Mouse (Mus musculus): ENCODE data around the gene Mkrn1. TPM values are rescaled to one million over a fixed set of nuclear protein-coding genes. Genes with fewer than 3 reads are reported as not detected.

Mkrn1 gene
- 291 and 446 TPM in 2 replicates for polyA plus RNA-seq (2011; ENCODE audit: insufficient read depth, insufficient read length, low replicate concordance, missing spikeins)

DNA sequence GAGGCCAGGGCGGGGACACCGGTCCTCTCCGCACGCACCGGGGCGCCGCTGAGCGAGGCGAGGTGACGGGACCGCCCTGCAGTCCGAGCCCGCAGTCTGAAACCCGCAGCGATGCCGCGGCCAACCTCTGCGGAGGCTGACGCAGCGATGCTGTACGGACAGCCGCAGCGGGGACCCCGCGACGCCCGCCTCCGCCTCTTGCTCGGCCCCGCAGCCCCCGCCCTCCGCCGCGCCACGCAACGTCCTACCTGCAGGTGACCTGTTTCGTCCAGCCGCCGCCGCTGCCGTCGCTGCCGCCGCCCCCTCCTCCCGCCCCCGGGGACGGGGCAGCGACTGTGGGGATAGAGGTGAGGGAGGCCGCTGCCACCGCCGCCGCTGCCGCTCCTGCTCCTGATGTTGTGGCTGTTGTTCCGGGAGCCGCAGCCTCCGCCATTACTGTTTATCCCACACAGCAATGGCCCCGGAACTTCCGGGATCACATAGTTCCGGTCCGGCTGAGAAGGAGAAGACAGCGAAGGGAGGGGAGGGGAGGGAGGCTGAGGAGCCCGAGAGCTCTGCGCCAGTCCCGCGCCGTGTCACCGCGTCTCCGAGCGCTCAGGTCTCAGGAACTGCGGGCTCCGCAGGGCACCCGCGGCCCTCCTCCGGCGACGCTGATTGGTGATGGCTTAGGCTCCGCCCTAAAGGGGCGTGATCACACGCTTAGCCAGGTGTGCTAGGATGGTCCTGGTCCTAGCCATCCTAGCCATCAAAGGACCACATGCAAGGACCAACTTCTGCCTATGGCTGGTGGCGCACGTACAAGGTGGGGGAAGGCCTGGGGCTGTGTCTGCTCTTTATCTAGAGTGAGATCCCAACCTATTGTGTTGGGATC lies at the start of gene Mkrn1:
Mkrn1 (minus strand) TSS at position 612 of the 871 bp plus-strand sequence.
- WGBS: under 1% methylated on average over 82 of the region's 82 CpGs
- peaks cover 3% of the 10 kb centered on the region for H3K4me1 ChIP-seq (ENCODE audit: control insufficient read depth, insufficient read depth, low read length)
- TF ChIP-seq POLR2A (IDR thresholded peaks at IDR 0.05; ENCODE audit: borderline replicate concordance, control insufficient read depth, low read depth, low read length) (peak; percentile 95; the same call in 1 of the 2 replicates), CTCF (IDR thresholded peaks at IDR 0.05; ENCODE audit: control insufficient read depth, insufficient read depth, low read length) (no peak)
- peak within 1 kb of the TSS; percentile 94 for H3K4me3 ChIP-seq (replicated peaks; ENCODE audit: control insufficient read depth, low read depth, low read length)
- peak within 1 kb of the TSS; percentile 95 for H3K27ac ChIP-seq (ENCODE audit: control insufficient read depth, insufficient read depth, low read depth, low read length, poor library complexity)

DNA sequence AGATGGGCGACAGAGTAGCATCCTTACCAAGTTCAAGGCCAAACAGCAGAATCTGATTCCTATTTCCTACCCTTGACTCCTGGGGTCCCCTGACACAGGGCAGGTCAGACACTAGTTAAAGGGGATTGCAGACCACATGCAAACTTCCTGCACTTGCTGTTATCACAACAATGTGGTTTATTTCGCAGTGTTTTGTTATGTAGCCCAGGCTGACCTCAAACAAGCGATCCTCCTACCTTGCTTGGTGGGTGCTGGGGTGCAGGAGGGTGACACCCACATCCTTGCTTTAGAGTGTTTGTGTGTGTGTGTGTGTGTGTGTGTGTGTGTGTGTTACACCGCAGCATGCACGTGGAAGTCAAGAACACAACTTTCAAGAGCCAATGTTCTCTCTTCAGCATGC lies 49.2 kb upstream of the Mkrn1 start:
- WGBS: 51% methylated on average over 5 of the region's 5 CpGs

DNA sequence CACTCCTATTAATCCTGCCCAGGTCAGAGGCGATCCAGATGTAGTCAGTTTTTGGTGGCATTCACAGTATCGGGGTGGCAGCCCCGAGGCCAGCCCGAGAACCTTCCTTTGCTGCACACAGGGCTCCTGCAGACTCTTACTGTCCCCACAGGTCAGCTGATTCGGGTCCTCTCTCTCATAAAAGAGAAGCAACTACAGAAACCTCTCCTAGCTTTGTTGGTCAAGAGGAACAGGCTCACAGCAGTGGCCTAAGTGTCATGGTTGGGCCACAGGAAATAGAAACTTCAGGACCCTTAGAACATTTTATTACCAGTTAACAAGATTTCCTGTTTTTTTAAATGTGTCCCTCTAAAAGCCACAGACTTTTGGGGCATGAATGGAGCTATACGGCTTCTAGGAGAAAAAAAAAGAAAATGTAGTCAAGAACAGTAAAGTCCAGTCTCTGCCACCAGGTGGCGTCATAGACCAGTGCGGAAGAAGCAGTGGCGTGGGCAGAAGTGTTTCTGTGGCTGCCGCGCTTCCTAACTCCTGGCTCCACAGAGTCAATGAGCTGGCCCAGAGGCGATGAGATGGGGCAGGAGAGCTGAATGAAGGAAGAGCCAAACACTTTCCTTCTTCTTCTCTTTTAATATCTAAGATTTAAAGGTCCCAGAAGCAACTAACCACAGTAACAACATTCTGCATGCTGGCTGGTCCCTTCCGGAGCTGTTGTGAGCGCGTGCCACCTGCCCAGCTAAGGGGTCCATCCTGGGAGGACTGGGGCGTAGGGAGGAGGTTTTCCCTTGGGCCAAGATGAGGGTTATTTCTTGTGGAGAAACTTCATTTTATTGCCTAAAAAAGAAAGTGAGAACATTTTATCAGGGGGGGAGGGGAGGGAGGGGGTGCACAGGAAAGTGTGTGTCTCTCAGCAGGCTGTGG lies 42.6 kb upstream of the Mkrn1 start:
- 26% methylated on average over 16 of the region's 16 CpGs for WGBS
- peak; percentile 87 for TF ChIP-seq CTCF (IDR thresholded peaks at IDR 0.05; ENCODE audit: control insufficient read depth, insufficient read depth, low read length)
- no peak for TF ChIP-seq POLR2A (IDR thresholded peaks at IDR 0.05; ENCODE audit: borderline replicate concordance, control insufficient read depth, low read depth, low read length)
- no peak overlapping the region for H3K4me3 ChIP-seq (replicated peaks; ENCODE audit: control insufficient read depth, low read depth, low read length)

More for the DNA sequence above, 49.2 kb upstream of the Mkrn1 start:
- Histone ChIP-seq H3K4me3 (replicated peaks; ENCODE audit: control insufficient read depth, low read depth, low read length) (no peak overlapping the region), H3K4me1 (ENCODE audit: control insufficient read depth, insufficient read depth, low read length) (peaks cover 5% of the 10 kb centered on the region), H3K27ac (ENCODE audit: control insufficient read depth, insufficient read depth, low read depth, low read length, poor library complexity) (no peak overlapping the region)
- TF ChIP-seq CTCF (IDR thresholded peaks at IDR 0.05; ENCODE audit: control insufficient read depth, insufficient read depth, low read length) (no peak), POLR2A (IDR thresholded peaks at IDR 0.05; ENCODE audit: borderline replicate concordance, control insufficient read depth, low read depth, low read length) (no peak)

DNA sequence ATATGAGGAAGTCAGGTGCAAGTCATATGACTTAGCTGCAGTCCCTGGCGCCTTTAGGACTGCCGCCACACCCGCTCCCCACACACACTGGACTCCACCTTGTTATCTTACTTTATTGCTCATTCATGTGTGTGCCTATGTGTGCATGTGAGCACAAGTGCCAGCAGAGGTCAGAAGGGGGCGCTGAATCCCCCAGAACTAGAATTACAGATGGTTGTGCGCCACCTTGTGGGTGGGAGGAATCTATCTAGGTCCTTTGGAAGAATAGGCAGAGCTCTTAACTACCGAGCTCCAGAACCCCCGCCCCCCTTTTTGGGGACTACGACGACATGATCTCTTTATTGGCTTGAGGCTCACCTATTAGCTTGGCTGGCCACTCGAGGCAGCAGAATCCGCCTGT lies 39.8 kb upstream of the Mkrn1 start:
- TF ChIP-seq POLR2A (IDR thresholded peaks at IDR 0.05; ENCODE audit: borderline replicate concordance, control insufficient read depth, low read depth, low read length) (no peak), CTCF (IDR thresholded peaks at IDR 0.05; ENCODE audit: control insufficient read depth, insufficient read depth, low read length) (peak; percentile 30; the same call in 1 of the 2 replicates)
- Histone ChIP-seq H3K4me1 (ENCODE audit: control insufficient read depth, insufficient read depth, low read length) (no peaks in the 10 kb centered on the region), H3K4me3 (replicated peaks; ENCODE audit: control insufficient read depth, low read depth, low read length) (no peak overlapping the region), H3K27ac (ENCODE audit: control insufficient read depth, insufficient read depth, low read depth, low read length, poor library complexity) (no peak overlapping the region)
- 90% methylated on average over 11 of the region's 11 CpGs for WGBS

More for the DNA sequence above, 42.6 kb upstream of the Mkrn1 start:
- H3K27ac ChIP-seq (ENCODE audit: control insufficient read depth, insufficient read depth, low read depth, low read length, poor library complexity): no peak overlapping the region
- H3K4me1 ChIP-seq (ENCODE audit: control insufficient read depth, insufficient read depth, low read length): no peaks in the 10 kb centered on the region

DNA sequence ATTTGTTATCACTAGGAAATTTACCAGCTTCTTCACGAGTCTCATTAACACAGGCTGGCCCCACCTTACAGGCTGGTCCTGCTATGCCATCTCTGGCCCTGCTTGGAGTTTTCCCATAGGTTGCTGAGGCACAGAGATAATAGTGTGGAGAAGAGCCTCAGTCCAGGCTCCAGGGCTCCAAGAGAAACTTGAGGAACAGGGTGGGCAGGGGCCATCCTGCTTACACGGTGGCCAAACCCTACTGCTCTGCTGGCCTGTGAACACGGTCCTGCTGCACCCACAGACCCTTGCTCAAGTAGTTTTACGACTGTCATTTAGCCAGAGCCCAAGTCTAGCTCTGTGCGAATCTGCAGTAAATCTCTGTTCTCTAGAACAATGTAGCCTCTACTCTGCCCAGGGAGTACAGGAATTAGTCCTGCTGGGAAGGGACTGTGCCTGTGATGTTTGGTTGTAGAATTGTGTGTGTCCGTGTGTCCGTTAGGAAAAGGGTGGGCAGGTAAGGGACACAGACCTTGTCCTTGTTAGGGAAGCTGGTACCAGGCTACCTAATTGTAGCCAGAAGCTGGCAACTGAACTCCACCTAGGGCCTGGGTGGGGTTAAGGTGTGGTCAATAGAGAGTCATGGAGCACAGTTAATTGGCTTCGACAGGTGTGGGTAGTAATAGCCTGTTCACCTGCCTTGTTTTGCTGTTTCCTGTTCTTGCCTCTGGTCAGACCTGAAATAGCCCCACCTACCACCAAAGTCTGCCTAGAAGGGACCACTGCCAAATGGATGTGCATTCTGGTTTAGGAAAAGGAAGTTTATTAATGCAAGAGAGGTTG lies 35.3 kb upstream of the Mkrn1 start:
- no peaks in the 10 kb centered on the region for H3K4me1 ChIP-seq (ENCODE audit: control insufficient read depth, insufficient read depth, low read length)
- TF ChIP-seq CTCF (IDR thresholded peaks at IDR 0.05; ENCODE audit: control insufficient read depth, insufficient read depth, low read length) (no peak), POLR2A (IDR thresholded peaks at IDR 0.05; ENCODE audit: borderline replicate concordance, control insufficient read depth, low read depth, low read length) (no peak)
- no peak overlapping the region for H3K4me3 ChIP-seq (replicated peaks; ENCODE audit: control insufficient read depth, low read depth, low read length)
- WGBS: 72% methylated on average over 8 of the region's 8 CpGs
- no peak overlapping the region for H3K27ac ChIP-seq (ENCODE audit: control insufficient read depth, insufficient read depth, low read depth, low read length, poor library complexity)

DNA sequence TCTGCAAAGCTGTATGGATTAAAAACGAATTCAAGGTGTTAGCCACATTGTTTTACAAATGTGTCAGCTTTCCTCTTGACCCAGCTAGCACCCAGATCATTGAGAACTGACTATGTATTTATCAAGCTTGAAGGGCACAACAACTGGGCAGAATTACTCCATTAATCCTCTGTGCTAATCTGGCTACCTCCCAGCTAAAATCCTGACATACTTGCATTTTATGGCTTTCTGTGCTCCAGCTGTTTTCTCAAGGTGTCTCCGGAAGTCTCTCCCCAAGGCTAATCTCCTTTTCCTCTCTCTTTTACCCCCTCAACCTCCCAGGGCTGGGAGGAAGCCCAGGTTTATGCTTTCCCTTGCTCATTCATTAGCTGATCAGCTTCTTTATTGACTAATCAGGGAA lies 34.4 kb upstream of the Mkrn1 start:
- WGBS: 80% methylated on average over 2 of the region's 2 CpGs
- Histone ChIP-seq H3K4me3 (replicated peaks; ENCODE audit: control insufficient read depth, low read depth, low read length) (no peak overlapping the region), H3K27ac (ENCODE audit: control insufficient read depth, insufficient read depth, low read depth, low read length, poor library complexity) (no peak overlapping the region), H3K4me1 (ENCODE audit: control insufficient read depth, insufficient read depth, low read length) (no peaks in the 10 kb centered on the region)
- TF ChIP-seq POLR2A (IDR thresholded peaks at IDR 0.05; ENCODE audit: borderline replicate concordance, control insufficient read depth, low read depth, low read length) (no peak), CTCF (IDR thresholded peaks at IDR 0.05; ENCODE audit: control insufficient read depth, insufficient read depth, low read length) (no peak)

DNA sequence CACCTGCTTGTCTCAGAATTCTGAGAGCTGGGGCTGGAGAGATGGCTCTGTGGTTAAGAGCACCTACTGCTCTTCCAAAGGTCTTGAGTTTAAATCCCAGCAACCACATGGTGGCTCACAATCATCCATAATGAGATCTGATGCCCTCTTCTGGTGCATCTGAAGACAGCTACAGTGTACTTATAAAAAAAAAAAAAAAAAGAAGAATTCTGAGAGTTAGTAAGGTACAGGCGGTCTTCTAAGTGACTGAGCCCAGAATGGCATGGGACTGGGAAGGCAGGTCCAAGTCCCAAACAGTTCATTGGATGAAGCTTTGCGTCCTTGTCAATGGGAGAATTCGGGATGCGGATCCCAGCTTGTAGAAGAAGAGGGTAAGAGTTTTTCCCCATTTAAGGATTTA lies 33.3 kb upstream of the Mkrn1 start:
- no peak for TF ChIP-seq CTCF (IDR thresholded peaks at IDR 0.05; ENCODE audit: control insufficient read depth, insufficient read depth, low read length)
- no peak for TF ChIP-seq POLR2A (IDR thresholded peaks at IDR 0.05; ENCODE audit: borderline replicate concordance, control insufficient read depth, low read depth, low read length)
- Histone ChIP-seq H3K27ac (ENCODE audit: control insufficient read depth, insufficient read depth, low read depth, low read length, poor library complexity) (no peak overlapping the region), H3K4me1 (ENCODE audit: control insufficient read depth, insufficient read depth, low read length) (no peaks in the 10 kb centered on the region), H3K4me3 (replicated peaks; ENCODE audit: control insufficient read depth, low read depth, low read length) (no peak overlapping the region)
- 76% methylated on average over 4 of the region's 4 CpGs for WGBS
